8 mouse cellular contexts compared by ENCODE assay signal in the genomic region with DNA sequence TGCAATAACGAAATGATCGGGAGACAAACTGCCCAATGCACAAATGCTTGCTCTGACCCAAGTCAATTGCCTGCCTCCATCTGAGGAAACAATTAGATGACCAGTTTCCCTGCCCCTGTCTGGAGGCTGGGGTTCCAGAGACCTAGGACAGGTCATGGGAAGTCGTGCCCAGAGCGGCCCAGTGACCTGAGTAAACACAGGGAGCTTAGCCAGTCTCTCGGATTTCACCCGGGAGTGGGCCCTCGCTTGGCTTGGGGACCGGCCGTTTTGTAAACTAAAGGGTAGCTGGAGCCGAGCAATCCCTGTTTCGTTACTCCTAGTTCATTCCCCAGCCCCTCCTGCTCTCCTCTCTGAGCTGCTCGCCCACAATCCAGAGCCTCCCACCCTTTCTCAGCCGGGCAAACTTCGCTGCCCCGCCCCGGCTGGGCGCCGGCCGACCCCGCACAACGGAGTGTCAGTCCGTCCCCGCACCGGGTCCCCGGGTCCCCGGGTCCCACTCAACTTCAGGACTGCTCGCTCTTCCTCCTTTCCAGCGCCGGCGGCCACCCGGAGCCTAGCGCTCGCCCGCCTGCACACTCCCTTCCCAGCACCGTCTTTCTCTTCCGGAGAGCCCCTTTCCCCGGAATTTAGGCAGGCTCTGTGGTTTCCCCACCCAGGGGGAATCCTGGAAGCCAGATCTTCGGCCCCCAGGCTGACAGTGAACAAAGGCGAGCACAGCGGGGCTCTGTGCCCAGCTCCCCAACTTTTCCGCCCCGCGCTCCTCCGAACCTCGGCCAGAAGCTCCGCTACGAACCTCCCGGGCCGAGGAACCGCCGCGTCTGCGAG. TPM values are rescaled to one million over a fixed set of nuclear protein-coding genes. Genes with fewer than 3 reads are reported as not detected.
DNase-seq lines count a peak whose midpoint lies in the region; ATAC-seq and TF ChIP-seq lines count a peak whose summit lies in the region.

No protein-coding gene starts in this region.

- no peak for TF ChIP-seq POLR2A in cortical plate, adult 2 months (IDR thresholded peaks at IDR 0.05; ENCODE audit: extremely low read depth, insufficient read depth, low read length)
- TF ChIP-seq POLR2A in myocyte (IDR thresholded peaks at IDR 0.05; ENCODE audit: insufficient read length, low read depth): peak; percentile 4

- no peaks in the 10 kb centered on the region for H3K9me3 ChIP-seq in heart, embryonic 11.5 days (replicated peaks; ENCODE audit: control insufficient read depth, low read length)
- H3K9me3 ChIP-seq in kidney, postnatal 0 days (replicated peaks; ENCODE audit: low read length): no peaks in the 10 kb centered on the region

- no peak for ATAC-seq in heart, embryonic 11.5 days (replicated peaks; ENCODE audit: insufficient number of reproducible peaks, low FRiP score, low TSS enrichment)
- ATAC-seq in kidney, postnatal 0 days (replicated peaks; ENCODE audit: low FRiP score, low read depth): 0 out of 2 replicates have a peak, but pooled peaks have one; percentile 8

- peak; percentile 42 for DNase-seq in ovary, postnatal 10 days (ENCODE audit: low spot score)
- DNase-seq in ovary, postnatal 14 days (ENCODE audit: low spot score): no peak
- DNase-seq in kidney, postnatal 0 days (ENCODE audit: low spot score): no peak
- DNase-seq in layer of hippocampus, adult 9-10 months (ENCODE audit: low spot score): no peak
- DNase-seq in cerebellum, postnatal 36 days: no peak

- no peaks in the 10 kb centered on the region for H3K36me3 ChIP-seq in heart, embryonic 11.5 days (ENCODE audit: control insufficient read depth, insufficient read depth, low read length)
- H3K36me3 ChIP-seq in kidney, postnatal 0 days (ENCODE audit: insufficient read depth, low read length): no peaks in the 10 kb centered on the region
- peaks cover 7% of the 10 kb centered on the region for H3K36me3 ChIP-seq in myocyte (ENCODE audit: control insufficient read depth, insufficient read depth)

- peaks cover 71% of the 10 kb centered on the region for H3K79me2 ChIP-seq in myocyte (ENCODE audit: control insufficient read depth, insufficient read depth)

- H3K27ac ChIP-seq in cortical plate, adult 2 months (ENCODE audit: insufficient read depth, low read length): no peak overlapping the region
- no peak overlapping the region for H3K27ac ChIP-seq in heart, embryonic 11.5 days (ENCODE audit: low read depth, low read length)
- no peak overlapping the region for H3K27ac ChIP-seq in kidney, postnatal 0 days

- H3K4me1 ChIP-seq in cortical plate, adult 2 months (ENCODE audit: control insufficient read depth, insufficient read depth, low read length): no peaks in the 10 kb centered on the region
- peaks cover 11% of the 10 kb centered on the region for H3K4me1 ChIP-seq in heart, embryonic 11.5 days (ENCODE audit: control insufficient read depth, insufficient read depth, low read length)
- peaks cover 18% of the 10 kb centered on the region for H3K4me1 ChIP-seq in kidney, postnatal 0 days (replicated peaks; ENCODE audit: insufficient read depth, low read length)

- H3ac ChIP-seq in myocyte (ENCODE audit: control insufficient read depth, insufficient read length): peak overlapping the region; percentile 96

- no peak for TF ChIP-seq CTCF in cortical plate, adult 2 months (IDR thresholded peaks at IDR 0.05; ENCODE audit: extremely low read depth, insufficient read depth, low read length)
- no peak for TF ChIP-seq CTCF in kidney, postnatal 0 days (IDR thresholded peaks at IDR 0.05; ENCODE audit: low read depth)

- WGBS in heart, embryonic 11.5 days (ENCODE audit: insufficient replicate concordance): under 1% methylated on average over 51 of the region's 53 CpGs
- WGBS in kidney, postnatal 0 days: 1% methylated on average over 53 of the region's 53 CpGs

- H3K4me2 ChIP-seq in heart, embryonic 11.5 days: peak overlapping the region; percentile 74
- H3K4me2 ChIP-seq in kidney, postnatal 0 days (ENCODE audit: low read length): peak overlapping the region; percentile 79
- peak overlapping the region; percentile 95 for H3K4me2 ChIP-seq in myocyte (ENCODE audit: low read depth)

- peaks cover 89% of the 10 kb centered on the region for H3K27me3 ChIP-seq in heart, embryonic 11.5 days (ENCODE audit: control insufficient read depth, insufficient read depth, low read length)
- peaks cover 79% of the 10 kb centered on the region for H3K27me3 ChIP-seq in kidney, postnatal 0 days (ENCODE audit: insufficient read depth, low read length)
- H3K27me3 ChIP-seq in myocyte (ENCODE audit: control insufficient read depth, insufficient read depth, insufficient read length): no peaks in the 10 kb centered on the region

- H3K4me3 ChIP-seq in cortical plate, adult 2 months (ENCODE audit: insufficient read depth, low read length): 0 out of 2 replicates have a peak overlapping the region, but pooled peaks have one; percentile 5
- peak overlapping the region; percentile 49 for H3K4me3 ChIP-seq in heart, embryonic 11.5 days (ENCODE audit: low read depth, low read length)
- H3K4me3 ChIP-seq in kidney, postnatal 0 days (replicated peaks; ENCODE audit: low read depth, low read length): peak overlapping the region; percentile 53
- peak overlapping the region; percentile 100 for H3K4me3 ChIP-seq in myocyte

- peak overlapping the region; percentile 53 for H3K9ac ChIP-seq in heart, embryonic 11.5 days (ENCODE audit: low read depth, low read length)
- H3K9ac ChIP-seq in kidney, postnatal 0 days (ENCODE audit: low read depth, low read length): peak overlapping the region; percentile 36; the same call in 1 of the 2 replicates

TF ChIP-seq in myocyte, 11 proteins besides CTCF, POLR2A, EP300 and RAD21:
- TF ChIP-seq MYOG (IDR thresholded peaks at IDR 0.05; ENCODE audit: control insufficient read depth in 1 of 3, insufficient read depth in 1 of 3, insufficient read length in 2 of 3, low read depth in 2 of 3) (no peak), POLR2AphosphoS2 (IDR thresholded peaks at IDR 0.05; ENCODE audit: insufficient read length, low read depth) (peak; percentile 39), SRF (IDR thresholded peaks at IDR 0.05; ENCODE audit: control insufficient read depth, insufficient read length, low read depth) (no peak)
TF ChIP-seq in myocyte: peak in this region for 1.

RNA-seq across cellular contexts. Expression of a gene that starts 9.3 kb away (rescaled TPM):
- polyA plus RNA-seq in cortical plate, adult 2 months (2012; rRNA removed): 0.11 and 0.44 TPM in 2 replicates
- polyA plus RNA-seq in heart, embryonic 11.5 days (2014; fragmentation: Nextera tagmentation; extraction: Ambion mirVana): 1.3 and 2.3 TPM in 2 replicates
- 0.26 and 0.46 TPM in 2 replicates for polyA plus RNA-seq in kidney, postnatal 0 days (2015; fragmentation: Nextera tagmentation; extraction: Ambion mirVana)
- 71.7 TPM for polyA plus RNA-seq in myocyte (2012; fragmentation: generic; extraction: Trizol)

Comparison
In these comparisons a context has a peak if more than half of its experiments do, and no peak if none do; other contexts are left out.
1. H3K4me3 ChIP-seq: peak in every context shown above with its lines; median percentile 100 in myocyte; 53 in kidney, postnatal 0 days; 49 in heart, embryonic 11.5 days; 5 in cortical plate, adult 2 months.
2. RNA of a gene that starts 9.3 kb away (polyA plus RNA-seq): 71.7 TPM in myocyte (single experiment); 1.3 to 2.3 TPM in heart, embryonic 11.5 days, 0.11 to 0.44 TPM in cortical plate, adult 2 months and 0.26 to 0.46 TPM in kidney, postnatal 0 days; every median in the first group is over 10 times any median in the second.
3. Peak in every context shown above with its lines, with median percentiles within 50 percentile points of each other: H3K4me2 ChIP-seq.